ENCODE assay signal across 26 mouse cellular contexts in the genomic region with DNA sequence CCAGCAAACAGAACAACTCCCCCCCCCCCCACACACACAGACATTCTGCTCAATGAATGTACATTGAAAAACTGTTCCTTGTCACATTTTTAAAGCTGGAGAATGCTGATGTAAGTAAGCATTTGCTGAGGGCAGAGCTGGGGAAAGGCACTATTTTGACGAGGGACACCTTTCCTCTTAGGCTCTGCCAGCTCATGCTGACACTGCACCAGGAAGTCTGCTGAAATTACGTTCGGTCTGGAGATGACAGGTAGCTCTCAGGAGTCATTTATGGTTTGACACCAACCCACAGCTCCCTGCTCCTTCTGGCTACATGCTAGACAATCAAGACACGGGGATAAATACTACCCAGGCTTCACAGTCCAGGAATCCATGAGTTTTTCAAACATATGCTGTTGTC.
DNase-seq lines count a peak whose midpoint lies in the region; ATAC-seq and TF ChIP-seq lines count a peak whose summit lies in the region.
"Had no signal": no experiment of that assay in that cellular context is flagged by ENCODE, and none has a peak within 500 bp of the region (broad histone marks: within the 10 kb centered on the region; RNA-seq: fewer than 3 reads in every experiment).

No protein-coding gene starts in this region.

- WGBS in cerebellum, adult 2 months: 6% methylated on average over 4 of the region's 4 CpGs
- 41% methylated on average over 4 of the region's 4 CpGs for WGBS in neural tube, embryonic 14.5 days

- H3K4me1 ChIP-seq in cerebellum, adult 2 months (ENCODE audit: control insufficient read depth, insufficient read depth, low read length): peaks cover 6% of the 10 kb centered on the region
- H3K4me1 ChIP-seq in neural tube, embryonic 14.5 days (ENCODE audit: control insufficient read depth, insufficient read depth, low read length): peaks cover 3% of the 10 kb centered on the region; the same call in 1 of the 2 replicates
- H3K4me1 ChIP-seq: heart, embryonic 10.5 days; midbrain, embryonic 10.5 days; stomach, embryonic 15.5 days had no signal

- no peak overlapping the region for H3K9ac ChIP-seq in neural tube, embryonic 14.5 days (replicated peaks; ENCODE audit: low read depth, low read length)
- H3K9ac ChIP-seq: embryonic facial prominence, embryonic 12.5 days; forebrain, embryonic 12.5 days; stomach, embryonic 15.5 days had no signal

- no peak overlapping the region for H3K4me3 ChIP-seq in cerebellum, adult 2 months (replicated peaks; ENCODE audit: insufficient read depth, low read depth, low read length)
- H3K4me3 ChIP-seq in neural tube, embryonic 14.5 days (ENCODE audit: low read depth, low read length): no peak overlapping the region
- H3K4me3 ChIP-seq: embryonic facial prominence, embryonic 12.5 days; erythroblast, embryonic 14.5 days; forebrain, embryonic 12.5 days; heart, embryonic 10.5 days; midbrain, embryonic 10.5 days; myocyte; stomach, embryonic 15.5 days had no signal

- 0 out of 2 replicates have a peak, but pooled peaks have one; percentile 20 for ATAC-seq in frontal cortex, adult (ENCODE audit: low TSS enrichment)
- 0 out of 2 replicates have a peak, but pooled peaks have one; percentile 30 for ATAC-seq in common myeloid progenitor, adult 5-6 weeks (replicated peaks; ENCODE audit: low read depth, poor library complexity, severe bottlenecking)
- no peak for ATAC-seq in neural tube, embryonic 14.5 days (ENCODE audit: low read depth)
- ATAC-seq: intestine, embryonic 16.5 days; lung, postnatal 0 days; midbrain, embryonic 16.5 days had no signal

- TF ChIP-seq CTCF in cerebellum, adult 2 months (IDR thresholded peaks at IDR 0.05; ENCODE audit: borderline replicate concordance, insufficient read depth, low read depth, low read length): no peak

- no peaks in the 10 kb centered on the region for H3K9me3 ChIP-seq in neural tube, embryonic 14.5 days (ENCODE audit: control insufficient read depth, low read length)
- H3K9me3 ChIP-seq: embryonic facial prominence, embryonic 12.5 days; forebrain, embryonic 12.5 days; heart, embryonic 10.5 days; midbrain, embryonic 10.5 days; stomach, embryonic 15.5 days had no signal

- no peak for TF ChIP-seq POLR2A in cerebellum, adult 2 months (IDR thresholded peaks at IDR 0.05; ENCODE audit: borderline replicate concordance, insufficient read depth, low read length)

- H3K27ac ChIP-seq in cerebellum, adult 2 months (ENCODE audit: insufficient read depth, low read length): peak overlapping the region; percentile 72; the same call in 1 of the 2 replicates
- peak overlapping the region; percentile 52; the same call in 1 of the 2 replicates for H3K27ac ChIP-seq in neural tube, embryonic 14.5 days (ENCODE audit: low read depth, low read length)
- H3K27ac ChIP-seq: embryonic facial prominence, embryonic 12.5 days; forebrain, embryonic 12.5 days; heart, embryonic 10.5 days; midbrain, embryonic 10.5 days; stomach, embryonic 15.5 days had no signal

- H3K4me2 ChIP-seq in neural tube, embryonic 14.5 days (ENCODE audit: low read depth, low read length): no peak overlapping the region
- H3K4me2 ChIP-seq: embryonic facial prominence, embryonic 12.5 days; forebrain, embryonic 12.5 days; stomach, embryonic 15.5 days had no signal

- no peaks in the 10 kb centered on the region for H3K27me3 ChIP-seq in cerebellum, adult 2 months (ENCODE audit: control insufficient read depth, insufficient read depth, low read length)
- no peaks in the 10 kb centered on the region for H3K27me3 ChIP-seq in neural tube, embryonic 14.5 days (ENCODE audit: control insufficient read depth, insufficient read depth, low read length)
- H3K27me3 ChIP-seq: embryonic facial prominence, embryonic 12.5 days; forebrain, embryonic 12.5 days; stomach, embryonic 15.5 days had no signal

- no peaks in the 10 kb centered on the region for H3K36me3 ChIP-seq in neural tube, embryonic 14.5 days (ENCODE audit: control insufficient read depth, insufficient read depth, low read length)
- H3K36me3 ChIP-seq: embryonic facial prominence, embryonic 12.5 days; forebrain, embryonic 12.5 days; heart, embryonic 10.5 days; midbrain, embryonic 10.5 days; stomach, embryonic 15.5 days had no signal

- peak in 1 of 2 experiments; percentile 56 for DNase-seq in cerebellum, adult 2 months
- no peak for DNase-seq in cerebellum, adult 8-10 months
- no peak for DNase-seq in frontal cortex, postnatal 36 days (ENCODE audit: low spot score in 2 of 2)
- DNase-seq in retina, embryonic 14.5 days (ENCODE audit: low spot score): no peak
- DNase-seq: adrenal gland, postnatal 10 days; gastrocnemius, postnatal 10 days; heart, postnatal 4 days; kidney, adult 9 months; kidney, postnatal 14 days; retina, postnatal 1 day; right cerebral cortex, postnatal 4 days; thymus, adult 18-20 months; thymus, postnatal 36 days had no signal
